Mouse (Mus musculus) intestine, embryonic 14.5 days (tissue): ENCODE measurements at regions not wholly inside any gene's neighbourhood (a gene's known extent, or its start where the extent isn't known, plus 50 kb on each side); places are given as distances from the start of the nearest gene placed in this dataset. TPM values are rescaled to one million over a fixed set of nuclear protein-coding genes. Genes with fewer than 3 reads are reported as not detected.

Experiments
- ATAC-seq: fragments of 200-750 bp; cut with Nextera tagmentation; replicated peaks from 2 replicates; pipeline ENCODE4 v1.8.0; 2017; ENCODE audit warnings: low read depth, moderate number of reproducible peaks, moderate TSS enrichment, moderate library complexity; ENCODE audit not compliant: low FRiP score, low TSS enrichment
- DNase-seq: peaks from one replicate; pipeline ENCODE4 v3.0.0-alpha.2; 2018; ENCODE audit warnings: low spot score
- H3K27ac ChIP-seq: fragments of 300-500 bp; sonication (generic); 2 replicates; pipeline ENCODE4 v1.5.1; 2014; ENCODE audit warnings: low read depth, mild to moderate bottlenecking, control low read depth
- H3K27me3 ChIP-seq: fragments of 300-500 bp; sonication (generic); replicated peaks from 2 replicates; pipeline ENCODE4 v1.6.1; 2014; ENCODE audit warnings: low read length, control low read depth; ENCODE audit not compliant: control insufficient read depth, insufficient read depth
- H3K36me3 ChIP-seq: fragments of 300-500 bp; sonication (generic); 2 replicates; pipeline ENCODE4 v1.6.1; 2014; ENCODE audit warnings: low read length, control low read depth; ENCODE audit not compliant: control insufficient read depth, insufficient read depth
- H3K4me1 ChIP-seq: fragments of 300-500 bp; sonication (generic); replicated peaks from 2 replicates; pipeline ENCODE4 v1.6.1; 2014; ENCODE audit warnings: low read length, control low read depth, mixed read lengths; ENCODE audit not compliant: control insufficient read depth, insufficient read depth
- H3K4me2 ChIP-seq: fragments of 300-500 bp; sonication (generic); 2 replicates; pipeline ENCODE4 v1.6.1; 2014; ENCODE audit warnings: low read length
- H3K4me3 ChIP-seq: fragments of 300-500 bp; sonication (generic); 2 replicates; pipeline ENCODE4 v1.5.1; 2014; ENCODE audit warnings: low read depth, low read length, control low read depth, mixed read lengths
- H3K9ac ChIP-seq: fragments of 300-500 bp; sonication (generic); 2 replicates; pipeline ENCODE4 v1.6.1; 2014; ENCODE audit warnings: mild to moderate bottlenecking, low read length
- H3K9me3 ChIP-seq: fragments of 300-500 bp; sonication (generic); 2 replicates; pipeline ENCODE4 v1.6.1; 2016; ENCODE audit warnings: low read length, control low read depth; ENCODE audit not compliant: control insufficient read depth
- WGBS: fragments of 180-500 bp; shearing (Covaris S2); extraction: QIAGEN DNeasy Blood & Tissue Kit; methylation state at CpG from one replicate; pipeline ENCODE4 v1.1.7; 2014; 5-methylcytosine and 5-hydroxymethylcytosine counted together
- microRNA-seq: library from miRNA; unstranded; fragments of <30 nt; microRNA quantifications from one replicate; pipeline ENCODE4, GENCODE M21; 2016

- H3K36me3 ChIP-seq, result no peaks in the 10 kb centered on the region
- no peaks in the 10 kb centered on the region for H3K27me3 ChIP-seq
- no peaks in the 10 kb centered on the region for H3K4me1 ChIP-seq
- DNase-seq (no peak), ATAC-seq (no peak)
- H3K4me2 ChIP-seq, result no peak overlapping the region
- H3K9ac ChIP-seq, result no peak overlapping the region
- 91% methylated on average over 8 of the region's 8 CpGs for WGBS
- H3K4me3 ChIP-seq, result no peak overlapping the region
- H3K9me3 ChIP-seq, result no peaks in the 10 kb centered on the region
- no peak overlapping the region for H3K27ac ChIP-seq
Measured at GRCm38 (mm10) chr17:64540411-64540810, 60.1 kb upstream of the Man2a1 start.

GRCm38 (mm10) chr17:64548536-64548935 lies 52.0 kb upstream of the Man2a1 start:
- Histone ChIP-seq H3K9me3 (no peaks in the 10 kb centered on the region), H3K4me2 (no peak overlapping the region), H3K4me1 (no peaks in the 10 kb centered on the region), H3K4me3 (no peak overlapping the region), H3K36me3 (no peaks in the 10 kb centered on the region), H3K27me3 (no peaks in the 10 kb centered on the region), H3K9ac (no peak overlapping the region), H3K27ac (no peak overlapping the region)
- WGBS, result 56% methylated on average over 7 of the region's 7 CpGs
- ATAC-seq (no peak), DNase-seq (no peak)

GRCm38 (mm10) chr17:64550034-64550433 lies 50.5 kb upstream of the Man2a1 start:
- no peaks in the 10 kb centered on the region for H3K9me3 ChIP-seq
- H3K36me3 ChIP-seq, result no peaks in the 10 kb centered on the region
- DNase-seq, result no peak
- no peak overlapping the region for H3K27ac ChIP-seq
- 56% methylated on average over 6 of the region's 6 CpGs for WGBS
- no peak overlapping the region for H3K4me2 ChIP-seq
- H3K4me3 ChIP-seq, result no peak overlapping the region
- ATAC-seq, result no peak
- H3K9ac ChIP-seq, result no peak overlapping the region
- no peaks in the 10 kb centered on the region for H3K4me1 ChIP-seq
- H3K27me3 ChIP-seq, result no peaks in the 10 kb centered on the region

Small RNAs in the stretch of these regions (microRNA-seq; reads per million reads assigned to microRNA genes)
- gene Mir6420, result not detected
